Mouse (Mus musculus) bone marrow macrophage, adult 2 months (primary cell): Measurements from ENCODE around the gene Epm2aip1.

ENCODE experiments used
- CTCF ChIP-seq: IDR thresholded peaks from 2 replicates; pipeline ENCODE4 v1.5.1; 2012; ENCODE audit warnings: low read depth, mild to moderate bottlenecking, low read length, moderate library complexity
- POLR2A ChIP-seq: IDR thresholded peaks from 2 replicates; pipeline ENCODE4 v1.6.1; 2012; ENCODE audit warnings: mild to moderate bottlenecking, low read depth, low read length, borderline replicate concordance

DNA sequence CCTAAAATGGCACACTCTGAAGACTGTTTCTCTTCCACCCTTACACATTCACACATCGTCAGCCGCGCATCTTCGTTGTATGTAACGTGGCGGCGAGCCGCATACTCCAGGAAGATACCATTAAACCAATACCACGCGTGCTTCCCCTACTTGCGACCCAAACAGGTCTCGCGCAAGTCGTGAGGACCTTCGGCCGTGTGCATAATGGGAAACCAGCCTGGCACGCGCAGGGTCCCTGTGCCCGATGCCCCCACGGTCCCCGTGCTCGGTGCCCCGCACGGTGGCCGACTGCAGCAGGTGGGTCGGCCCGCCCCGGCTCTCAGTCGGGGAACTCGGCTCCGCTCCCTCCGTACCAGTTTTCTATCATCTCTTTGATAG, 684 bp upstream of the Epm2aip1 start:
- no peak for TF ChIP-seq CTCF
- TF ChIP-seq POLR2A = no peak
